Mouse (Mus musculus) layer of hippocampus, postnatal 14 days (tissue): ENCODE data around the gene Prkag3. TPM values are rescaled to one million over a fixed set of nuclear protein-coding genes. Genes with fewer than 3 reads are reported as not detected.

ENCODE experiments used
- DNase-seq, 2 experiments: peaks; one replicate each; pipeline ENCODE4 v3.0.0; 2021 to 2022; ENCODE audit warnings: low spot score in 2 of 2, mixed read lengths in 1 of 2
- total RNA-seq, 2 experiments: library from RNA; stranded (reverse); gene quantifications; 2 replicates each; pipeline ENCODE4 v1.2.3; 2021

Gene Prkag3
- total RNA-seq, 2 experiments from 2014 or later = 0.14 to 0.55 TPM

DNA sequence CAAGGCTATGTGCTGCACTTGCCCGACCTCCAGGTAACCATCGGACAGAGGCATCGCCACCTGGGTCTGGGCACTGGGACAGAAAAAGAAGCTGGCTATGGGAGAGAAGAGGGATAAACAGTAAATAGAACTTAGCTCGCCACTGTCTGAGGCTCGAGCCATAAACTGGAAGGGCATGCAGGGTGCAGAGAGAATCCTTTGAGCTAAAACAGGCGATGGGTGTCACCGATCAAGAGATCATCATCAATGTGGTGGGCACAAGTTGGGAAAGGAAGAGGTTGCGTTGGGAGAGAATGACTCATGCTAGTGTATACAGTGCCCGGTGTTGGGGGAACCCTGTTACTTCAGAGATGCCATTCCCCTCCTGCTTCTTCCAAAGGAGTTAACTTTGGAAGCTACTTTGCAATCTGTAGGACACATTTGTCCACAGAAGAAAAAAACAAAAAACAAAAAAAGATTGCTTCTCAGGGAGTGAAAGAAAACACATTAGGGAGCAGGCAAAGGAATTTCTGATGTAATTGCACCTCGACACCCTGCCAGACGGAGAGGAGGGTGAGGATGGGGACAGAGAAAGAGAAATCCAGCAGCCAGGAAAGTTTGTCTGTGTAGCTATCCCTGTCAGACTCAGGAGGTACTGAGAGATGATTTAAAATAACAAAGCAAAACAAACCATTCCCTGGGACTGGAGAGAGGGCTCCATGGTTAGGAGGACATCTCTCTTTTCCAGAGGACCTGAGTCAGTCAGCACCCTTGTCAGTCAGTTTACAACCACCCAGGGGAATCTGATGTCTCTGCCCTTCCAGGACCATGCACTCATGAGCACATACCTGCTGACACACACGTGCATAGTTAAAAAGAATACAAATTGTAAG, 34.9 kb downstream of the Prkag3 start:
- no peak for DNase-seq

- peak in 1 of 2 experiments; percentile 9 for DNase-seq
Observed at GRCm38 (mm10) chr1:74713099-74713858, 35.7 kb downstream of the Prkag3 start, which contains the start of gene Cyp27a1. TSS of gene Cyp27a1 (plus strand) at chr1:74713574.

- DNase-seq = no peak
Observed at GRCm38 (mm10) chr1:74712461-74713098, 36.4 kb downstream of the Prkag3 start.

DNA sequence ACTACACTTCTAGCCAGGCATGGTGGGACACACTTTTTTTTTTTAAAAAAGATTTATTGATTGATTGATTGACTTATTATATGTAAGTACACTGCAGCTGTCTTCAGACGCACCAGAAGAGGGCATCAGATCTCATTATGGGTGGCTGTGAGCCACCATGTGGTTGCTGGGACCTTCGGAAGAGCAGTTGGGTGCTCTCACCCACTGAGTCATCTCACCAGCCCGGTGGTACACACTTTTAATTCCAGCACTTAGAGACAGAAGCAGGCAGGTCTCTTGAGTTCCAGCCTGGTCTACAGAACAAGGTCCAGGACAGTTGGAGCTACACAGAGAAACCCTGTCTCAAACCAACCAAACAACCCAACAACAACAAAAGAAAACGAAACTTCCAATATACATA, 37.0 kb downstream of the Prkag3 start:
- DNase-seq = no peak

GRCm38 (mm10) chr1:74709566-74709965, 39.5 kb downstream of the Prkag3 start:
- no peak for DNase-seq

DNA sequence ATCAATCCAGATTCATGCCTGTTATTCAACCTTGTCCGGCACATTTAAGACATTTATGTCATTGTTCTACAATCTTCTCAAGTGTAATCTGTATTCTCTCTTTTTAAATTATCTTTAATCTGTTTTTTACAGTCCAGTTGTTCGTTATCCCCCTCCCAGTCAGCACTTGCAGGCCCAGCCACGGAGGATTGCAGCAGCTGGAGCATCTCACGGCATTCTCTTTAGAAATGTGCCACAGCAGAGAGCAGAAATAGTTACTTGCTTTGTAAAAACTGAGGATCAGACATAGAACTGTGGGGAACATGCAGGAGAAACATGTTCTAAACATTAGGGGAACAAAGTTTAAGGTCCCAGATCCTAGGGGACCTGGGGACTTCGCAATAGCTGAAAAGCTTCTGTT, 44.0 kb downstream of the Prkag3 start:
- no peak for DNase-seq

DNA sequence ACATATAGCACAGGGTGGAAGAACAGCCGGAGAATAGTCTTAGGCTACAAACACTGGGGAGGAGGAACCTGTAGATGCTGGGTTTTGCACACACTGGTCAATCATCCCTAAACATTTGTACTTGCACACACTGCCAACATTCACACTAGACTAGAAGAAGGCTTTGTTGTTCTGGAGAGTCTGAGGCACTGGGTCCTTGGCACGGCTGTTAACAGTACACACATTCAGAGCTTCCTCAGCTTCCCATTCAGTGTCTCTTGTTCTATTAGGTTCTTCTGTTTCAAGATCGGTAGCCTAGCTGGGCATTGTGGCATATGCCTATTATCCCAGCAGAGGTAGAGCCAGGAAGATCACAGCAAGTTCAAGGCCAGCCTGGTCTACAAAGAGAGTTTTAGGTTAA, 44.9 kb downstream of the Prkag3 start:
- DNase-seq = peak in 1 of 2 experiments; percentile 7

DNA sequence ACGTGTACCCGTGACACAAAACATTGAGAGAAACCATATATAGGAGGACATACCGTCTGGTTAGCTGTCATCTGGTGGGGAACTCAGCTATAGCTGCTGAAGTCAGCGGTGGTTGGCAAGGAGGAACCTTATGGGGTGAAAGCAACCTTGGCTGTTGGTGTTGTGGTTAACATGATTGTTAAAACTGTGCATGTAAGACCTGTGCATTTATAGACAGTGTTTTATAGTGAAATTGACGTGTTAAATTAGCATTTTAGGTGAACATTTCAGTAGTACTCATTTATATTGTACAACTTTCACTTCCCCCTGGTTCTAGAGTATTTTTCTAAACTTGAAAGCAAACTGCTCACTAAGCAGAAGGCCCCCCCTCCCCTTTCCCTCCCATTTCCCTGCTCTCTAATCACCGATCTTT, 46.9 kb downstream of the Prkag3 start:
- DNase-seq = no peak

DNA sequence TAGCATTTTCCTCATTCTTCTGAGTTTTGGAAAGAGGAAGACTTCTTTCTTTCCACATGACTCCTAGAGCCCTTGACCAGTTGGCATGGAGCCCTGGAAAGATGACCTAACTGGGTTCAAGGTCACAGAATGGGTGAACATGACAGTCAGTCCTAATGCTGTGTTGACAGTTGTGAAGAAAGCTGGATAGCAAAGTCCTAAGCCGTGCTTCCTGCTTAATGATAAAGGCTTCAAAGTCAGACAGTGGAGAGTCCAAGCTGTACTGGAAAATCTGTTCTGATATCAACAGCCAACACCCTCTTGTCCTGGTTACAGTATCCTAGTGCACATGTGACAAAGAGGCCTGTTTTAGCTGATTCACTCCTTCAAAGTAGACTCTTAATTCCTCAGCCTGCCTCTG, 50.2 kb downstream of the Prkag3 start:
- DNase-seq = no peak

DNA sequence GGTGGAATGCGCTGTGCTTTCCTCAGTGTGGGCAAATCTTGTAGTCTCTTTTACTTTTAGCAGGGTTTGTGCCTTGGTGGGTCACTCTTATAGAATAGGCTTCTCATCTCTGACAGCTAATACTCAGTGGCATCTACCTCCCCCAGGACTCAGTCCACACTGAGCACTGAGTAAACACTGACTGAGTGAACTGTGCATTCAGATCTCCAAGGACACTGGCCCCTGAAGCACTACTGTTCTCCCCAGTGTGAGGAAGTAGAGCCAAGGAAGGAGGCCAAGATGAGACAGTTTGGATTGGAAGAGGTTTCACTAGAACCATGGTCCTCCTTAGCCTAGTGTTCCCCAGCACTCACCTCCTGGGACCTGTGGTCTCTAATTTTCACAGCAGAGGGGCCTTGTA, 50.7 kb downstream of the Prkag3 start:
- no peak for DNase-seq

GRCm38 (mm10) chr1:74697416-74697815, 51.6 kb downstream of the Prkag3 start:
- DNase-seq = no peak

- DNase-seq = no peak
Observed at GRCm38 (mm10) chr1:74695836-74696235, 53.2 kb downstream of the Prkag3 start.

- DNase-seq = no peak
Observed at GRCm38 (mm10) chr1:74693891-74694583, 55.0 kb downstream of the Prkag3 start.

Other genes with a start within 250 kb of the Prkag3 start
- gene Cnot9, start 243.2 kb downstream of the Prkag3 start, total RNA-seq = 10 to 100 TPM; 30.5 to 33.4 TPM
- 10 to 100 TPM; 19.4 to 19.9 TPM for gene Plcd4, start 206.3 kb downstream of the Prkag3 start, total RNA-seq
- 10 to 100 TPM; 21.6 to 21.7 TPM for gene Usp37, start 204.9 kb downstream of the Prkag3 start, total RNA-seq
- gene Zfp142, start 161.0 kb downstream of the Prkag3 start, total RNA-seq = 10 to 100 TPM; 24.0 to 25.5 TPM
- gene Bcs1l, start 160.9 kb downstream of the Prkag3 start, total RNA-seq = 10 to 100 TPM; 22.6 to 25.7 TPM
- gene Rnf25, start 147.8 kb downstream of the Prkag3 start, total RNA-seq = 10 to 100 TPM; 50.9 to 51.6 TPM
- 1 to 10 TPM; 6.2 to 7.3 TPM for gene Stk36, start 147.8 kb downstream of the Prkag3 start, total RNA-seq
- 10 to 100 TPM; 23.3 to 23.8 TPM for gene Ttll4, start 87.5 kb downstream of the Prkag3 start, total RNA-seq
- 1 to 10 TPM; 1.1 to 2.6 TPM for gene Cyp27a1, start 35.6 kb downstream of the Prkag3 start, total RNA-seq
- gene Wnt6, start 22.7 kb upstream of the Prkag3 start, total RNA-seq = under 1 TPM; 0.43 to 0.58 TPM
- 1 to 10 TPM; 1.9 to 2.0 TPM for gene Wnt10a, start 42.3 kb upstream of the Prkag3 start, total RNA-seq
- gene Cdk5r2, start 105.7 kb upstream of the Prkag3 start, total RNA-seq = 100 to 1,000 TPM; 270 to 283 TPM
- gene Fev, start 136.2 kb upstream of the Prkag3 start, total RNA-seq = not detected
- gene Cryba2, start 143.9 kb upstream of the Prkag3 start, total RNA-seq = under 1 TPM in 1 of 2 experiments, not detected in 1; 0.91 TPM
- 1 to 10 TPM; 1.6 to 3.8 TPM for gene Cfap65, start 186.4 kb upstream of the Prkag3 start, total RNA-seq
- gene Ihh, start 202.5 kb upstream of the Prkag3 start, total RNA-seq = under 1 TPM; 0.35 to 0.60 TPM